ENCODE assay signal across 26 mouse cellular contexts in genomic region chr11:34524586-34524985, GRCm38 (mm10).
"Had no signal": no experiment of that assay in that cellular context is flagged by ENCODE, and none has a peak within 500 bp of the region (broad histone marks: within the 10 kb centered on the region; RNA-seq: fewer than 3 reads in every experiment).

No protein-coding gene starts in this region.

- H3K27ac ChIP-seq: embryonic facial prominence, embryonic 10.5 days; embryonic facial prominence, embryonic 12.5 days; embryonic facial prominence, embryonic 13.5 days; embryonic facial prominence, embryonic 15.5 days; forebrain, embryonic 10.5 days; forebrain, embryonic 12.5 days; forebrain, embryonic 13.5 days; forebrain, embryonic 15.5 days; gastrocnemius, adult 2 months; heart, adult 2 months; heart, embryonic 10.5 days had no signal

- H3K4me1 ChIP-seq: embryonic facial prominence, embryonic 10.5 days; embryonic facial prominence, embryonic 12.5 days; embryonic facial prominence, embryonic 13.5 days; embryonic facial prominence, embryonic 15.5 days; forebrain, embryonic 10.5 days; forebrain, embryonic 12.5 days; forebrain, embryonic 13.5 days; forebrain, embryonic 15.5 days had no signal

- H3K9ac ChIP-seq: embryonic facial prominence, embryonic 12.5 days; embryonic facial prominence, embryonic 13.5 days; embryonic facial prominence, embryonic 15.5 days; forebrain, embryonic 12.5 days; forebrain, embryonic 13.5 days; forebrain, embryonic 15.5 days; forebrain, postnatal 0 days had no signal

- H3K9me3 ChIP-seq: embryonic facial prominence, embryonic 10.5 days; embryonic facial prominence, embryonic 12.5 days; embryonic facial prominence, embryonic 13.5 days; embryonic facial prominence, embryonic 15.5 days; forebrain, embryonic 10.5 days; forebrain, embryonic 12.5 days; forebrain, embryonic 13.5 days; forebrain, embryonic 15.5 days; heart, embryonic 10.5 days had no signal

- H3K27me3 ChIP-seq: embryonic facial prominence, embryonic 12.5 days; embryonic facial prominence, embryonic 13.5 days; embryonic facial prominence, embryonic 15.5 days; forebrain, embryonic 12.5 days; forebrain, embryonic 13.5 days; forebrain, embryonic 15.5 days had no signal

- H3K4me2 ChIP-seq: embryonic facial prominence, embryonic 12.5 days; embryonic facial prominence, embryonic 13.5 days; embryonic facial prominence, embryonic 15.5 days; forebrain, embryonic 12.5 days; forebrain, embryonic 13.5 days; forebrain, embryonic 15.5 days had no signal

- H3K36me3 ChIP-seq: embryonic facial prominence, embryonic 10.5 days; embryonic facial prominence, embryonic 12.5 days; embryonic facial prominence, embryonic 13.5 days; embryonic facial prominence, embryonic 15.5 days; forebrain, embryonic 10.5 days; forebrain, embryonic 12.5 days; forebrain, embryonic 15.5 days; heart, embryonic 10.5 days had no signal

- DNase-seq: cerebellum, adult 9-10 months; cerebellum, adult 9-11 months; cerebellum, postnatal 10 days; cerebellum, postnatal 14 days; cerebellum, postnatal 25 days; cerebellum, postnatal 36 days; embryo, embryonic 11 days; forebrain, postnatal 0 days; gastrocnemius, adult 2 months; gastrocnemius, postnatal 10 days; gastrocnemius, postnatal 14 days; gastrocnemius, postnatal 25 days; gastrocnemius, postnatal 36 days; heart, adult 2 months had no signal

- ATAC-seq: forebrain, embryonic 13.5 days; forebrain, embryonic 14.5 days; forebrain, embryonic 16.5 days; forebrain, postnatal 0 days had no signal

- H3K4me3 ChIP-seq: embryonic facial prominence, embryonic 10.5 days; embryonic facial prominence, embryonic 12.5 days; embryonic facial prominence, embryonic 13.5 days; embryonic facial prominence, embryonic 15.5 days; erythroblast, embryonic 14.5 days; forebrain, embryonic 10.5 days; forebrain, embryonic 12.5 days; forebrain, embryonic 13.5 days; forebrain, embryonic 15.5 days; gastrocnemius, adult 2 months; heart, adult 2 months; heart, embryonic 10.5 days had no signal
